Comparison of ENCODE assay signal across 17 mouse cellular contexts in genomic region chr2:83641993-83642392, GRCm38 (mm10).
"Had no signal": no experiment of that assay in that cellular context is flagged by ENCODE, and none has a peak within 500 bp of the region (broad histone marks: within the 10 kb centered on the region; RNA-seq: fewer than 3 reads in every experiment).

No protein-coding gene starts in this region.

- H3K36me3 ChIP-seq: neural tube, embryonic 12.5 days; neural tube, embryonic 13.5 days; neural tube, embryonic 15.5 days; stomach, embryonic 15.5 days had no signal

- DNase-seq: retina, postnatal 1 day; right cerebral cortex, adult 18-20 months; right cerebral cortex, postnatal 14 days; right cerebral cortex, postnatal 25 days; right cerebral cortex, postnatal 4 days; spleen, adult 18-20 months; thymus, adult 18-20 months; thymus, adult 2 months; thymus, postnatal 14 days; thymus, postnatal 25 days; thymus, postnatal 36 days; thymus, postnatal 4 days had no signal

- H3K9me3 ChIP-seq: neural tube, embryonic 12.5 days; neural tube, embryonic 13.5 days; neural tube, embryonic 15.5 days; stomach, embryonic 15.5 days had no signal

- H3K27ac ChIP-seq: neural tube, embryonic 12.5 days; neural tube, embryonic 13.5 days; neural tube, embryonic 15.5 days; stomach, embryonic 15.5 days; stomach, postnatal 0 days had no signal

- H3K9ac ChIP-seq: neural tube, embryonic 12.5 days; neural tube, embryonic 13.5 days; neural tube, embryonic 15.5 days; stomach, embryonic 15.5 days had no signal

- H3K4me3 ChIP-seq: neural tube, embryonic 12.5 days; neural tube, embryonic 13.5 days; neural tube, embryonic 15.5 days; stomach, embryonic 15.5 days had no signal

- H3K4me2 ChIP-seq: neural tube, embryonic 12.5 days; neural tube, embryonic 13.5 days; neural tube, embryonic 15.5 days; stomach, embryonic 15.5 days had no signal

- H3K4me1 ChIP-seq: stomach, embryonic 15.5 days had no signal

- H3K27me3 ChIP-seq: neural tube, embryonic 12.5 days; neural tube, embryonic 13.5 days; neural tube, embryonic 15.5 days; stomach, embryonic 15.5 days had no signal
